ENCODE assay signal across 23 mouse cellular contexts in the genomic region with DNA sequence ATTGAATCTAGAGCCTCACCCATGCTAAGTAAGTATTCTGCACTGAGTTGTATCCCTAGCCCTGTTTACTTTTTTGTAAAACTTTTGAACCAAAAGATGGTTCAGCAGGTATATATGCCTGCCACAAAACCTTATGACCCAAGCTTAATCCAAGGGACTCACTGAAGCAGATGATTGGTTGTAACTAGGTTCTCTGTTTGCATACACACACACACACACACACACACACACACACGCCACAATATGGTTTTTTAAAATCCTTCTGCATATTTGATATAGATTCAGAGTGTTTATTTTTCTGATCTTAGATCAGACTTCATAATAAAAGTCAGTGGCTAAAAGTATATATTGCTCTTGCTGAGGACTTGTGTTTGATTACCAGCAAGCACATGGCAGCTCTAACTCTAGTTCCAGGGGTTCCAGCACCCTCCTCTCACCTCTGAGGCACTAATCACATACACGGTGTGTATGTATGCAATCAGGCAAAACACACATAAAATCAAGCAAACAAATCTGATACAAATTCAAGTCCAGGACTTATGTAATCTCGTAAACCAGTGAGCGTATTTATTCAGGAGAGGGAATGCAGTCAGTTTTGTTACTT. TPM values are rescaled to one million over a fixed set of nuclear protein-coding genes. Genes with fewer than 3 reads are reported as not detected.
DNase-seq lines count a peak whose midpoint lies in the region; ATAC-seq and TF ChIP-seq lines count a peak whose summit lies in the region.
"Had no signal": no experiment of that assay in that cellular context is flagged by ENCODE, and none has a peak within 500 bp of the region (broad histone marks: within the 10 kb centered on the region; RNA-seq: fewer than 3 reads in every experiment).

No protein-coding gene starts in this region.

- DNase-seq in lung, adult 2 months: peak; percentile 2
- no peak for DNase-seq in lung, postnatal 25 days (ENCODE audit: low spot score)
- peak; percentile 60 for DNase-seq in stomach, postnatal 0 days (ENCODE audit: low spot score)
- DNase-seq in embryo, embryonic 10.5 days (ENCODE audit: low spot score): no peak
- DNase-seq in kidney, postnatal 14 days: no peak
- DNase-seq: adrenal gland, adult 2 months; adrenal gland, postnatal 10 days; adrenal gland, postnatal 25 days; cerebellum, adult 11 months; cerebellum, adult 18-20 months; cerebellum, adult 8-10 months; cerebellum, adult 9-11 months; cerebellum, postnatal 14 days; cerebellum, postnatal 36 days had no signal

- no peaks in the 10 kb centered on the region for H3K4me1 ChIP-seq in lung, adult 2 months (ENCODE audit: control insufficient read depth, insufficient read depth, low read length)
- no peaks in the 10 kb centered on the region for H3K4me1 ChIP-seq in stomach, embryonic 14.5 days (ENCODE audit: control insufficient read depth, insufficient read depth, low read length)
- no peaks in the 10 kb centered on the region for H3K4me1 ChIP-seq in stomach, embryonic 15.5 days
- H3K4me1 ChIP-seq in stomach, postnatal 0 days (replicated peaks; ENCODE audit: control insufficient read depth, insufficient read depth): no peaks in the 10 kb centered on the region
- H3K4me1 ChIP-seq: embryonic facial prominence, embryonic 13.5 days; embryonic facial prominence, embryonic 15.5 days; forebrain, embryonic 12.5 days had no signal

- H3K27me3 ChIP-seq in stomach, embryonic 14.5 days (ENCODE audit: control insufficient read depth, insufficient read depth, low read length): no peaks in the 10 kb centered on the region
- no peaks in the 10 kb centered on the region for H3K27me3 ChIP-seq in stomach, embryonic 15.5 days (replicated peaks)
- no peaks in the 10 kb centered on the region for H3K27me3 ChIP-seq in stomach, postnatal 0 days (ENCODE audit: control insufficient read depth, insufficient read depth, low read length)
- H3K27me3 ChIP-seq: embryonic facial prominence, embryonic 13.5 days; embryonic facial prominence, embryonic 15.5 days had no signal

- H3K9ac ChIP-seq in stomach, embryonic 14.5 days (replicated peaks; ENCODE audit: low read depth, low read length): no peak overlapping the region
- H3K9ac ChIP-seq in stomach, embryonic 15.5 days: no peak overlapping the region
- no peak overlapping the region for H3K9ac ChIP-seq in stomach, postnatal 0 days (ENCODE audit: low read length)
- H3K9ac ChIP-seq: embryonic facial prominence, embryonic 13.5 days; embryonic facial prominence, embryonic 15.5 days; forebrain, embryonic 12.5 days had no signal

- no peak overlapping the region for H3K27ac ChIP-seq in stomach, embryonic 14.5 days (ENCODE audit: low read length)
- no peak overlapping the region for H3K27ac ChIP-seq in stomach, embryonic 15.5 days
- no peak overlapping the region for H3K27ac ChIP-seq in stomach, postnatal 0 days (replicated peaks)
- H3K27ac ChIP-seq: embryonic facial prominence, embryonic 13.5 days; embryonic facial prominence, embryonic 15.5 days; forebrain, embryonic 10.5 days; forebrain, embryonic 12.5 days had no signal

- no peak for TF ChIP-seq EP300 in stomach, postnatal 0 days (optimal IDR thresholded peaks at IDR 0.05)

- H3K9me3 ChIP-seq in stomach, embryonic 14.5 days (ENCODE audit: control insufficient read depth, low read depth, low read length): no peaks in the 10 kb centered on the region
- H3K9me3 ChIP-seq in stomach, embryonic 15.5 days: no peaks in the 10 kb centered on the region
- no peaks in the 10 kb centered on the region for H3K9me3 ChIP-seq in stomach, postnatal 0 days (ENCODE audit: control insufficient read depth, low read length)
- H3K9me3 ChIP-seq: embryonic facial prominence, embryonic 13.5 days; embryonic facial prominence, embryonic 15.5 days; forebrain, embryonic 10.5 days; forebrain, embryonic 12.5 days had no signal

- WGBS in lung, adult 2 months: 74% methylated on average over 4 of the region's 4 CpGs
- 76% methylated on average over 4 of the region's 4 CpGs for WGBS in stomach, embryonic 14.5 days
- 64% methylated on average over 4 of the region's 4 CpGs for WGBS in stomach, embryonic 15.5 days
- WGBS in stomach, postnatal 0 days: 65% methylated on average over 4 of the region's 4 CpGs

- no peaks in the 10 kb centered on the region for H3K36me3 ChIP-seq in stomach, embryonic 14.5 days (ENCODE audit: control insufficient read depth, insufficient read depth, low read length)
- no peaks in the 10 kb centered on the region for H3K36me3 ChIP-seq in stomach, embryonic 15.5 days
- no peaks in the 10 kb centered on the region; the same call in 1 of the 2 replicates for H3K36me3 ChIP-seq in stomach, postnatal 0 days (ENCODE audit: control insufficient read depth, insufficient read depth, low read length)
- H3K36me3 ChIP-seq: embryonic facial prominence, embryonic 13.5 days; embryonic facial prominence, embryonic 15.5 days; forebrain, embryonic 10.5 days; forebrain, embryonic 12.5 days had no signal

- no peak overlapping the region for H3K4me3 ChIP-seq in lung, adult 2 months (replicated peaks; ENCODE audit: extremely low read depth, low read depth, low read length)
- H3K4me3 ChIP-seq in stomach, embryonic 14.5 days (ENCODE audit: low read depth, low read length): no peak overlapping the region
- H3K4me3 ChIP-seq in stomach, embryonic 15.5 days (replicated peaks): no peak overlapping the region
- no peak overlapping the region for H3K4me3 ChIP-seq in stomach, postnatal 0 days (ENCODE audit: low read depth, low read length)
- H3K4me3 ChIP-seq: embryonic facial prominence, embryonic 13.5 days; embryonic facial prominence, embryonic 15.5 days; erythroblast, embryonic 14.5 days; forebrain, embryonic 10.5 days; forebrain, embryonic 12.5 days had no signal

- TF ChIP-seq POLR2A in lung, adult 2 months (IDR thresholded peaks at IDR 0.05; ENCODE audit: borderline replicate concordance, extremely low read depth, low read depth, low read length): no peak

- H3K4me2 ChIP-seq in stomach, embryonic 14.5 days (replicated peaks; ENCODE audit: low read depth, low read length): no peak overlapping the region
- H3K4me2 ChIP-seq in stomach, embryonic 15.5 days: no peak overlapping the region
- no peak overlapping the region for H3K4me2 ChIP-seq in stomach, postnatal 0 days (replicated peaks; ENCODE audit: low read depth)
- H3K4me2 ChIP-seq: embryonic facial prominence, embryonic 13.5 days; embryonic facial prominence, embryonic 15.5 days; forebrain, embryonic 12.5 days had no signal

- ATAC-seq in stomach, embryonic 14.5 days (ENCODE audit: insufficient number of reproducible peaks, insufficient read depth, low FRiP score, low read depth): peak; percentile 65; the same call in 1 of the 2 replicates
- ATAC-seq in stomach, embryonic 15.5 days (ENCODE audit: insufficient read depth, low FRiP score, low read depth): 0 out of 2 replicates have a peak, but pooled peaks have one; percentile 39
- ATAC-seq in stomach, postnatal 0 days (ENCODE audit: low FRiP score, low TSS enrichment): peak; percentile 74; the same call in 1 of the 2 replicates
- ATAC-seq: forebrain, embryonic 14.5 days; forebrain, embryonic 16.5 days had no signal

- TF ChIP-seq CTCF in lung, adult 2 months (IDR thresholded peaks at IDR 0.05; ENCODE audit: insufficient read depth, low read length): no peak
- TF ChIP-seq CTCF in stomach, postnatal 0 days (IDR thresholded peaks at IDR 0.05; ENCODE audit: low read depth): no peak

RNA-seq across cellular contexts. Expression of gene Cdadc1, which starts 59.8 kb away (rescaled TPM):
- 6.3 and 9.9 TPM in 2 replicates for polyA plus RNA-seq in lung, adult 2 months (2012; rRNA removed)
- polyA plus RNA-seq in stomach, embryonic 14.5 days (2014; fragmentation: Nextera tagmentation; extraction: Ambion mirVana): 41.7 and 42.7 TPM in 2 replicates
- polyA plus RNA-seq in stomach, embryonic 15.5 days (2015; fragmentation: Nextera tagmentation; extraction: Ambion mirVana): 31.6 and 34.1 TPM in 2 replicates
- 24.2 and 25.1 TPM in 2 replicates for polyA plus RNA-seq in stomach, postnatal 0 days (2015; fragmentation: Nextera tagmentation; extraction: Ambion mirVana)

Comparison
In these comparisons a context has a peak if more than half of its experiments do, and no peak if none do; other contexts are left out.
1. DNase-seq: peak in lung, adult 2 months (single experiment) and stomach, postnatal 0 days (single experiment); none in lung, postnatal 25 days (single experiment), embryo, embryonic 10.5 days (single experiment) and kidney, postnatal 14 days (single experiment).
2. Peak in every context shown above with its lines, with median percentiles within 50 percentile points of each other: ATAC-seq.